Mouse (Mus musculus): ENCODE data around the gene Cdkal1. TPM values are rescaled to one million over a fixed set of nuclear protein-coding genes. Genes with fewer than 3 reads are reported as not detected.

Gene Cdkal1
- polyA plus RNA-seq, 2 experiments from 2014 or later = 42.5 to 49.3 TPM

- no peak for ATAC-seq
These were observed 633.1 kb downstream of the Cdkal1 start for GRCm38 (mm10) chr13:29222261-29222838.

DNA sequence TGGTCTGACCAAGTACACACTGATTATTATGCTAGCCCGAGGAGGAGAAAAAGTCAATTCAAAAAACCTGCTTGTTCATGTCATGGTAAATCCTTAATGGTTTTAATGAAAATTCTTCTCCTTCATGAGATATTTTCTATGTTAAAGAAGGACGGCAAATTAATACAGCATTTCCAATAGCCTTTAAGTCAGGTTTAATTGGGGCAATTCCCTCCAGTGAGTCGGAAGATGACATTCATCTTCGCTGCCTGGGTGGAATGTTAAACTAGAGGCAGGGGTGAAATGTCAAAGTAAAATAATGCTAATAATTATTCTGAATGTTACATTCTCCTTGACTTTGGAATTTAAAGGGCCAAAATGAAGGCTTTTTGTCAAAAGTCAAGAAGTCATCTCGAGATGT is 633.8 kb downstream of the Cdkal1 start:
- no peak for ATAC-seq

DNA sequence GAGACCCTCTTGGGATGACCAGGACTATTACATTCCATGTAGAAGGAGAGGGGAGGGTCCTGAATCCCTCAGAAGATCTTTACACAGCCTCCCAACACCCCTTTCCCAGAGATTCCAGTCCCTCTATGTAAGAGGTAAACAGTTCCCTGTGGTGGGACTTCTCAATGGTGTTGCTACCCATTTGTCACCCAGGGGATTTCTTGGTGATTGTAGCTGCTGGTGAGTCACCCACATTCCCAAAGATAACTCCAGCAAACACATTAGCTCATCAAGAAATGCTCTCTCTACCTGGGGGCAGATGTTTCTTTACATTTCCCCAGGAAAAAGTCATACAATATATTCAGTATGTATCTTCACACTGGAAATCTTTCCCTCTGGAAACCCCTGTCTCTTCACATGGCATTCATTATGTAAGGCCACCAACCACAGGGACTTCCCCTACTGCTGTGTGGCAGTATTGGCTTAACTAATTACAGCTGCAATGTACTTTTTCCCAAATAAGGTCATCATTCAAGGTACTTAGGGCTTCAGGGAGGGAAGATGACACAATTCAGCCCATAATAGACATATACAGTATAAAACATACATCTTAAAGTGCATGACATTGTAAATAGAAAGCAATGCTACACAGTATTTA is 636.8 kb downstream of the Cdkal1 start:
- peak; percentile 37 for ATAC-seq

DNA sequence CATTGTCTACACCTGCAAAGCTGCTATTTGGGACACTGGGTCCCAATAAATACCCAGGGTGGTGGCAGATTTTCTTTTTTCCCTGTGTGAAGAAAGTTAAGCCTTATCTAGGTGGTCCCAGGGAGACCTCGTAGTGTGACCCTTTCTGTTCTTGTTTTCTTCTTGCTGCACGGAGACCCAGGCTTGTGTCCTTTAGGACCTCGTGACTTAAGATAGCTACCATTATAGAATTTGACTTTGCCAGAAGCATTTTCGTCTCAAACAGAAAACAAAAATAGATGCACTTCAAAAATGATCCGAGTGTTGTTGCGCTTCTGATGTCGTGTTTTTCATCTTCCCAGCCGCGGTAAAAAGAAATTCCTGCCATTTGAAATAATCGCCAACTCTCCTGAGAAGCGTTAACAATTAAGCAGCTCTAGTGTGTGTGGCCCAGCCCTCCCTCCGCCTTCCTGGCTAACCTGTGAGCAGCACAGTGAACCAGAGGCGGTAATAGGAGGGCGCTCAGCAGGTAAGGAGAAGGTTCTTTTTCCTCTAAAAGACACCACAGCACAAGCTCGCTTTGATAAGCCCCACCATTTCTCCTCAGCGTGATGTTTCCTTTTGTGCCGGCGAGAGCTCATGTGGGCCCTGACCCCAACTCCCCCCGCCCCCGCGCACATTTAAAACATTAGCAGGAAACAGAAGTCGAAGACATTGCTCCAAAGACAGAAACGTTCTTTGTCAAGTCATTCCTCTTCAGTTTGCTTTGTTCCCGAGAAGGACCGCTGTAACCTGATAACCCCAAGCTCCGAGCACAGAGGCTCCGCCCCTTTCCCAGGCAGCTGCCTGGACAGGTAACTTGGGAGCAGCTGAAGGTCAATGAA is 645.1 kb downstream of the Cdkal1 start:
- no peak for ATAC-seq

DNA sequence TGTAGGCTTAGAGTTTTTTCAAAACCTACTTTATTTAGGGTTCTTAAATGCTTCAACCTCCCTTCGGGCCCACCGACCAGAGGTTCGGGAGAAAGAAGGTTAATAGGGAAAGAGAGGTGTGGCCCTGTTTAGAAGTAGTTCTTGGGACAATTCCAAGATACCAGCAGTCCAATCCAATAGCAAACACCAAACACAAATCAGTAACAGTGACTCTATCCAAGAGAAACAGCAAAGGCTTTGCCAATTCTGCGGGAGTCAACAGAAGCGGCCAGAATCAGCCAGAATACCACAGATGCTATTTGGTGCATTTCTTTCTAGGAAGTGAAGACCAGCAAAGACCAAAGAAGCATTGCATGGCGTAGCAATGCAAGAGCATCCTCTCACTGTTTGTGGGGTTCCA is 646.7 kb downstream of the Cdkal1 start:
- ATAC-seq = no peak

DNA sequence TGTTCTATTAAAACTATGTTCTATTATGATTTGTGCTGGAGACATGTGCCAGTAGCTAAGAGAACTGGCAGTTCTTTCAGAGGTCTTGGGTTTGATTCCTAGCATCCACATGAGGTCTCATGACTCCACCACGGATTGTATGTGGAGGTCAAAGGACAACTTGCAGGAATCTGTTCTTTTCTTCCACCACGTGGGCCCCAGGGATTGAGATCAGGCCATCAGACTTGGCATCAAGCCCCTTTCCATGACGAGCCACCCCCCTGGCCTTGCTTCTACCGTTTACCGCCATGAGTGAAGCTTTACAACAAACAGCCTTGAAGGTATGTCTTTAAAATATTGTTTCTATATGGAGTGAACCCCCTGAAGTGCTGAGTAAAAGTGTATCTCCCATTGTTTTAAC is 651.6 kb downstream of the Cdkal1 start:
- no peak for ATAC-seq

DNA sequence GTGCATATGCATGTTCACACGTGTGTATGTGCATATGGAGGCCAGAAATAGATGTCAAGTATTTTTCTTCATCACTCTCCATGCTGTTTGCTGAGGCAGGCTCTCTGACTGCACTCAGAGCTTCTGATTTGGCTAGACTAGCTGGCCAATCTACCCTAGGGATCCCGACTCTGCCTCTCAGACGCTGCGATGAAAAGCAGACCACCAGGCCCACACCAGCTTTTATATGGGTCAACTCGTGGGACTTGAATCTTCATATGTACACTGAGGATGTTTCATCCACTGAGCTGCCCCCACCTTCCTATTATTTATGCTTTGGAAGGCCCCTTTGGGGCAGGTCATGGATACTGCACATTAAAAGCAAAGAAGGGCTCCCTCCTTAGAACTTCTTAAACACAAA is 652.0 kb downstream of the Cdkal1 start:
- ATAC-seq = no peak

DNA sequence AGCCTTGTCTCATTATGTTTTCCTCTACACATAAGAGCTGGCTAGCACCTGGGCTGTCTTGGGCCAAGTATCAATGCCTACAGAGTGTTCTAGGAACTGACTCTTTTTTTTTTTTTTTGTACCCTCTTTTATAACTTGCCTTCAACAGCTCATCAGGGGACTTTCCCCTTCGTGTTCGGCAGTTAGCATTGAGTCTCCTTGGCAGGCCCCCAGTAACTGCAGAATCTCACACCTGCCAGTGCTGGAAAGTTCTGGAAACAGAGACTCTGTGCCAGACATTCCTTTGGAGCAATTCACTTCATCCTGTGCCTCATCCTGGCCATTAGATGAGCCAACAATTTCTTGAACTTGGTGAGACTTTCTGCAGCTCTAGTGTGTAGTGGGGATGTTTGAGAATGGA is 652.9 kb downstream of the Cdkal1 start:
- no peak for ATAC-seq

DNA sequence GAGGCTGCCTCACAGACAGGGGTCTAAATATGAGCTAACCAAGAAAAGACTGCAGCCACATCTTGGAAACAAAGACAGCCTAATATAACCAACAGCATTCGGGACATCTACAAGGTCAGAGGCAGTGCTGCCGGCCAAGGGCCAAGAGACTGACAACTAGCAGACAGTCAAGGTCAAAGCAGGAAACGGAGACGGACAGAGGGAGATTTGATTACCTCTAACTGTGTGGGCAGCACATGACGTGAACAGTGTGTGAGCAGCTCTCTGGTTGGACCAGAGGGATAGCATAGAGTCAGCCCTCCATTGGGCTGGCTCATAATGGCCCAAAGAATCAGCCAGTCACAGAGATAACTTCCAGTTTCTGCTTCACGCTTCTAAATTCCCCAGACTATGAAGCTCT is 655.8 kb downstream of the Cdkal1 start:
- no peak for ATAC-seq

DNA sequence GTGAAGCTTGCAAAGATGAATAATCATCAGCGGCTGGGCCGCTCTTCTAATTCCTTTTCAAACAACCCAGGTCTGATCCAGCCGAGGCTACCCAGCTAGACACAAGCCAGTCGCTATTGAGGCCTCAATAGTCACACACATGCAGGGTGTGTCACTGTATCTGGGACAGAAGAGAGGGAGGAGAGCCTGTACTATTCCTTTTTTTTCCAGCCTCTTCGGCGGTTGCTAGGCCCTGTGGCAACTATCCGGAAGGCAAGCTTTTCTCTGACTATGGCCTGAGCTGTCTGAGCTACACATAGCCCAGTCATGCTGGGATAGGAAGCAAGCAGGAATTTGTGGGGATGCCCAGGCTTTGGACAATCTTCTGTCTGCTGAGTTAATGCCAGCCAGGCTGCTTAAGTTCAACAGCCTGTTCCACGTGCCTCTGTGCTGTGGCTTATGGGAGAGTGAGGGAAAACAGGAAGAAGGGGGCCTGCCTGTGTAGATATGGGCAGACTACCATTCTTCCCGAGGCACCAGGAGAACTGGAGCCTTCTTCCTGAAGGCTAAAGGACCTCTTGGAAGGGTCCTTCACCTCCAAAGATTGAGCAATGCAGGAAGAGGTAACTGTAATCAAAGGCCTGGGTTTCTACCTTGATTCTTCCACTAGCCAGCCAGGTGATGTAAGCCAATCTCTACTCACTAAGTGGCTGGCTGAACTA is 658.5 kb downstream of the Cdkal1 start:
- no peak for ATAC-seq

GRCm38 (mm10) chr13:29195722-29196121 is 659.8 kb downstream of the Cdkal1 start:
- ATAC-seq = no peak

GRCm38 (mm10) chr13:29194946-29195345 is 660.5 kb downstream of the Cdkal1 start:
- ATAC-seq = no peak

- no peak for ATAC-seq
These were observed 662.8 kb downstream of the Cdkal1 start for GRCm38 (mm10) chr13:29192697-29193096.

- no peak for ATAC-seq
These were observed 664.9 kb downstream of the Cdkal1 start for GRCm38 (mm10) chr13:29190548-29190947.

DNA sequence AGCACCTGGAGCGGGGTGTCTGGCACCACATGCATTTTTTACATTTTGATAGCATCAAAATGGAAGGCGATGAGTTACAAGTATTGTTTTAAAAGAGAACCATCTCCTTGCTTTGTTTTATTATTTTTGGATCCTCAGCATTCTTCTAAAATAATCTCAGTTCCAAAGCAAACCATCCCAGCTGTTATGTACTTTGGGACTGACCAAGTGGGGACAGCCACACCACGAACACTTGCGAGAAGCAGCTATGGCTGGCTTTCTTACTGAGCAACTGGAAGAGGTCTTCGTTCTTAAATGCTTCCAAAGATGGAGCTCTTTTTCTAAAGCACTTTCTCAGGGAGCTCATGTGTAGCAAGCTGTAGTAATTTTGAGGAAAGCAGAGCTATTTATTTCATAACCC is 668.7 kb downstream of the Cdkal1 start:
- no peak for ATAC-seq

- ATAC-seq = no peak
These were observed 669.9 kb downstream of the Cdkal1 start for GRCm38 (mm10) chr13:29185545-29185944.

DNA sequence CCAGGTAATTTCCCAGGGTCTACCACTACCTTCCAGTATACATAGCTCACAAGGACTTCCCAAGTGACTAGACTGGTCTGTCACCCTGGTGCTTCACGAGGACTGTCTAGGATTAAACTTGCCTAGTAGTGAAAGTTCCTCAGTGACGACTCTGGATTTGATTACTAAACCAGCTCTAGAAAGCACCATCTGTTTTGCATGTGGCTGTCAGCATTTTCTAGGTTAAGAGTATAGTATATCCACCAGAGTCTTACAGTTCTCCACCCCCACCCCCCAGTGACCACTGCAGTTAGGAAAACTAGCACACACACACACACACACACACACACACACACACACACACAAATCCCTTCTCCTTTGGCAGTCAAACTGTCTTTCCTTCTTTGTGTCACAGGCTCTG is 670.9 kb downstream of the Cdkal1 start:
- ATAC-seq = no peak

- no peak for ATAC-seq
These were observed 675.6 kb downstream of the Cdkal1 start for GRCm38 (mm10) chr13:29179861-29180260.

DNA sequence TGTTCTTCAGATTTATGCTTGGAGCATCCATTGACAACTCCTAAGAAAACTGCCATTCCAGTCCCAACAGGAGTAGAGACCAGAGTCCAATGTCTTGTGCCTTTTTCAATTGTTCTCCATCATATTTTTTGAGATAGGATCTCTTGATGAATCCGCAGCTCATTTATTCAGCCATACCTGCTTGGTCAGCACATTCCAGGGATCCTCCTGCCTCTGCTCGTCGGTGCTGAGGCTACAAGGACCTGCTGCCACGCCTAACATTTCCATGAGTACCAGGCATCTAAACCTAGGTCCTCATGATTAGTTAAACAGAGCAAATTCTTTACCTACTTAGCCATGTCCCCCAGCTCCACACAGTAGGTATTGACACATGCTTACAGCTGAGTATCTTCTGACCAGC is 676.2 kb downstream of the Cdkal1 start:
- ATAC-seq = no peak

- no peak for ATAC-seq
These were observed 677.5 kb downstream of the Cdkal1 start for GRCm38 (mm10) chr13:29177889-29178486.

DNA sequence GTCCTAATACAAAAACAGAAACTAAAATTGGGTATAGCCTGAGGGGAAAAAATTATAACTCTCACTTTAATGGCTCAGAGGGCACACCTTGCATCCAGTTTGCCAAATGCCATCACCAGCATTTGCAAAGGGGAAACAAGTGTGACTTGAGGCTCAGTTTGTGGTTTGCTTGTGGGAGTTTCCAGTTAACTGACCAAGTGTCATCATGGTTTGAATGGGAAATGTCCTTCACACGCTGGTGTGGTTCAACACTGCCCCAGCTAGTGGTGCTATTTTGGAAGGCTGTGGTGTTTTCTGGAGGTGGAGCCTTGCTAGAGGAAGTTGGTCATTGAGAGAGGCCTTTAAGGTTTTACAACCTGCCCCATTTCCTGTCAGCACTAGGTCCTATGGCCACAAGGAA is 686.1 kb downstream of the Cdkal1 start:
- ATAC-seq = no peak

DNA sequence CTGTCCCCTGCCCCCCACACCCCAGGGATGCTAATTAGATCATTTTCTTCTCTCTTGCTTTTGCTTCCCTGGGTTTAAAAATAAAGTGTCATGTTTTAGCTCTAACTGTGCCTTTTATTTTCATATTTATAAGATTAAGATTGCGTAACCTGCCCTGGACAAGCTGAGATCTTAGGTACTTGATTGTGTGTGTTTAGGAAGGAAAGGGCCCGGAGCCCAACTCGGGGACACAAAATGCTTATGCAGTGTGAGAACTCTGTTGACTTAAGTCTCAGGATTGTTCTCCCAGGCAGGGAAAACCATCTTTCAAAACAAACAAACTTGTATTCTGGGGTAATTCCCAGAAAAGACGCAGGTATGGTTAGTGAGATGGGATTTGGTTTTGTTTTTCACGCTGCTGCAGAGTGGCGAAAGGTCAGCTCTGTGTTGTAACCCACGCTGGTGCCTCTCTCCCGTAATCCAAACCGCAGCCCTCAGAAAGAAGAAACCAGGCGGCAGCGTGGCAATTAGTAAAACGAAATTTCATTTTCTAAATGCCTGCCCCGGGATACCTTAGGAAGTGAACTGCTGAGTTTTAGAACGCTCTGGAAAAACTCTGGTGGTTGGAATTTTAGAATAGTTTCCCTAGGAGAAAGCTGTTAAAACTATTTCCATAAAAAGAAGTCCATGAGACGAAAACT is 690.5 kb downstream of the Cdkal1 start:
- no peak for ATAC-seq

All from CD4-positive, CD25-positive, alpha-beta regulatory T cell, adult 4 months (primary cell).